Mouse (Mus musculus): ENCODE measurements around the gene Fancd2.

Fancd2 gene

DNA sequence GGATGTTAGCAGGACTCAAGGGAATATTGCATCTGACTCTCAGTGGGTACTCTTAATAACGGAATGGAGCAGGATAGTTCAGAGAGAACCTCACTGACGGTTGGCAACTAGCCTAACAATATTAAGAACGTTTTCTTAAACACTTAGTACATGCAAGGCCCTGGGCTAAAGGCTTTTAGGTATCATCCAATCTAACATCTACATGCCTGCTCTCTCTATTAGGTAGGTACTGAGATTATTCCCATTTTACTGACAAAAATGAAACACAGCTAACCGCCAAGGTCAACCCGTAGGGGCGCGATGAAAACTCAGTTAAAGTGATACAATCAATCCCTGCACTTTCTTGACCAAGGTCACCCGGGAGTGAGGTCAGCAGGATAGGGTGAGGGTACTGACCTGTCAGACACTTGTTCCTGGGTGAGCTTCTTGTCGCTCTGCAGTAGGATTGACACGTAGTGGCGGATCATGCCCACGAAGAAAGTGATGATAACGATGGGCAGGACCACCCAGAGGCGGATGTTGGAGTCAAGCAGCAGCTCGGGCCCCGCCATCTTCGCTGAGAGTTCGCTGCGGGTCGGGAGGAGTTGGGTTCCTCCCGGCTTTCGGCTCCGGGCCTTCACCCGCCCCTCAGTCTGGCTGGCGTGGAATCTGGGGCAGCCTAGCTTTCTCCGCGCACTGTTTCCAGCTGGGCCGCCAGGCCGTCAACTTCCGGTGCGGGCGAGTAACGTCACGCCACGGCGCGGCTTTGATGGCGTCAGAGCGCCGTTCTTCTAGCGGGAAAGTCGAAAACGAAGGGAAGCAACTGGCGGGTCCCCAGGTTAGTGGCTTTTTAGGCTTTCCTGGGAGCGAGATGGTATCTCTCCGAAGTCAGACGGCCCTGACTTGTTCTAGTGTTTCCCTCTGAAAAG lies at the start of gene Fancd2, which contains the start of gene Emc3:
Gene Fancd2, plus strand, starts transcription at position 751 of the 908 bp plus-strand sequence.
Gene Emc3, minus strand, starts transcription at position 721 of the 908 bp plus-strand sequence.
- peak; percentile 92 for DNase-seq

GRCm38 (mm10) chr6:113482477-113483099 lies 48.9 kb upstream of the Fancd2 start:
- DNase-seq: peak; percentile 63

- DNase-seq: peak; percentile 89
These were observed 48.3 kb upstream of the Fancd2 start, which contains the start of gene Creld1 for GRCm38 (mm10) chr6:113483100-113483615. Gene Creld1 (plus strand): TSS chr6:113483297.

DNA sequence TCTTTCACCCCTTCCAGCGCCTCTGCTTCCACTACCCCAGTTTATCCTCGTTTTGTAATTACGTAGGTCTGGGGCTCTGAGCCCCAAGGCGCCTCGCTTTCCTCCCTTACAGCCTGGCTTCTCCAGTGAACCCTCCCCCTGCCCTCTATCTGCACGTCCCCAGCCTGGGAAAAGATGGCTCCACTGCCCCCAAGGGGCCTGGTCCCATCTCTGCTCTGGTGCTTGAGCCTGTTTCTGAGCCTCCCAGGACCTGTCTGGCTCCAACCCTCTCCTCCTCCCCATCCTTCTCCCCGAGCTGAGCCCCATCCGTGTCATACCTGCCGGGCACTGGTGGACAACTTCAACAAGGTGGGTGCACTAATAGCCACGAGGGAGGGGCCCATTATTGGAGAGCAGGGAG lies 47.8 kb upstream of the Fancd2 start:
- DNase-seq: no peak

GRCm38 (mm10) chr6:113487125-113487576 lies 44.3 kb upstream of the Fancd2 start:
- no peak for DNase-seq

GRCm38 (mm10) chr6:113489410-113489809 lies 42.1 kb upstream of the Fancd2 start:
- no peak for DNase-seq

- DNase-seq: peak; percentile 43
These were observed 39.2 kb upstream of the Fancd2 start for GRCm38 (mm10) chr6:113492101-113492864.

DNA sequence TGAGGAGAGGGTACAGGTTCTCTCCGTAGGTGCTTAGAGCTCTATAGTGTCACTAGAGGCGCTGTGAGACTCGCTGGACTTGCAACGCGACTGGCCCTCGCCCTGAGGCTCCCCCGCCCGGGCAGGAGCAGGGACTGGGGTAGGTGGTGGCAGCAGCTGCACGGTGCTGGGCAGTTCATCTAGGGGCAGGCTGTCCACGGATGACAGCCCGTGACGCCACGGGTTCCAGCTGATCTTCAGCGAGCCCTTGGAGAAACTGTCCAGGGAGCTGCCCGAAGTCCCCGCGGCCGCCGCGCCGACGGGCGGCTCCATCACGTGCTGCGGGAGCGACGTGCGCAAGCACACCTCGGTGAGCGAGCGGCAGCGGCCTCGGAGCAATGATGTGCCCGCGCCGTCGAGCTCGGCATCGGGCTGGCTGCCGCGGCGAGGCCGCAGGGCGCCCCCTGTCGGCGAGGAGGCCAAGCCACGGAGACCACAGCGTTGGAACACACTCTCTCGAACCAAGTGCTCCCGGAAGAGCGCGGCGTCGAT lies 37.2 kb upstream of the Fancd2 start:
- peak; percentile 79 for DNase-seq

- DNase-seq: no peak
These were observed 36.3 kb upstream of the Fancd2 start for GRCm38 (mm10) chr6:113495071-113495675.

DNA sequence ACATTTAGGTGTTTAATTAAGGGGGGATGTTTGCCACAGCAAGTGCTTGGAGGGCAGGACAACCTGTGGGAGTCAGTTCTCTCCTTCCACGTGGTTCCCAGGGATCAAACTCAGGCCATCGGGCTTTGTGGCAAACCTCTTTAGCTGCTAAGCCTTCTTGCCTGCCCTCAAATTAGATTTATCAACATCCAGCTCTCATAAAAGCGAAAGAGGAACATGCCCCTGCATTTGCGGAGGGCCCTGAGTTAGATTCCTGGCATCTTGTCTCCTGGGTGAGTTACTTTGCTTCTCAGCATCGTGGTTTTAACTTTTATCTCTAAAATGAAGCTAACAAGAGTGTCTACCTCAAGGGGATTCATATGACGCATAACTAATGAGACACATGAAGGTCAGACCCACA lies 32.1 kb upstream of the Fancd2 start:
- no peak for DNase-seq

DNA sequence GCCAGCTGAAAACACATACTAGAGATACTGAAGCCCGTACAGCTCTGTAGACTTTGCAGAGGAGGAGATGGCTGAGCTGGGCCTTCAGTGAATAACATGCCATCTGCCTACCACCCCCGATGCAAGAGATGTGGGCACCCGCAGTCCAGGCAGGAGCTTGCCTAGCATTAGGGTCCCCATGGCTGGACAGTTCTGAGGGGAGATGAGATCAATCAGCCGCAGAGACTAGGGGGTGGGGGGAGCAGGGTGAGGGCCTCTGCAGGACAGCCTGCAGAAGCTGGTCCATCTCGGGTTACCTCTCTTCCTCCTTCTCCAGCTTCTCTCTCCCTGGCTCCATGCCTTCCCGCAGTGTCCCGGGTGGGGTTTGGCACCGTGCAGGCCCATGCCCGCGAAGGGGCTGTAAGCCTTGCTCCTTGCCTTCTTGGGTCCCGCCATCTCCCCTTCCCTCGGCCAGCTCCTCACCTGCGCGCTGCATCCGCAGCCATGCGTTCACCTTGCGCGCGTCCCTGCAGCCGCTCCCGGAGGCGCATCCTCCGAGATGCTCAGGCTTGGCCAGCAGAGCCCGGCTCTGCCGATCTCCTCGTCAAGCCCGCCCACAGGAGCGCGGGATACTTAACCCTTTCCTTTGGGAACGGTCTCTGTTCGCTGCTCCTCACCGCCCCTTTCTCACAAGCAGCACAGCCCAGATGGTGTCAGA lies 29.9 kb upstream of the Fancd2 start, which contains the start of gene Prrt3:
Gene Prrt3, minus strand, starts transcription at position 544 of the 697 bp plus-strand sequence.
- DNase-seq: peak; percentile 75

DNA sequence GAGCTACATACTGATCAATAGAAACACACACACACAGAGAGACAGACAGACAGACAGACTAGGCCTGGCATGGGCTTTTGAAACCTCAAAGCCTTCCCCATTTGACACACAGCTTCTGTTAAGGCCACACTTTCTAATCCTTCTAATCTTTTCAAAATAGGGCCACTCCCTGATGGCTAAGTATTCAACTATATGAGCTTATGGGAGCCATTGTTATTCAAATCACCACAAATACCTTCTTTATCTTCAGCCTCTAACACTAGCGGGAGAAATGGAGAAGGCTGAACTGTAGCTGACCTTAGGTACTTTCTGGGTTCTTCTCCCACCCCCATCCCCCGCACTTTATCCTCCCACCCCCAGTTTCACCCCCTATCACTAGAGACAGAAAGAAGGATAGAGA lies 28.7 kb upstream of the Fancd2 start:
- no peak for DNase-seq

- no peak for DNase-seq
These were observed 25.8 kb upstream of the Fancd2 start for GRCm38 (mm10) chr6:113505689-113506088.

- no peak for DNase-seq
These were observed 24.4 kb upstream of the Fancd2 start for GRCm38 (mm10) chr6:113507130-113507529.

DNA sequence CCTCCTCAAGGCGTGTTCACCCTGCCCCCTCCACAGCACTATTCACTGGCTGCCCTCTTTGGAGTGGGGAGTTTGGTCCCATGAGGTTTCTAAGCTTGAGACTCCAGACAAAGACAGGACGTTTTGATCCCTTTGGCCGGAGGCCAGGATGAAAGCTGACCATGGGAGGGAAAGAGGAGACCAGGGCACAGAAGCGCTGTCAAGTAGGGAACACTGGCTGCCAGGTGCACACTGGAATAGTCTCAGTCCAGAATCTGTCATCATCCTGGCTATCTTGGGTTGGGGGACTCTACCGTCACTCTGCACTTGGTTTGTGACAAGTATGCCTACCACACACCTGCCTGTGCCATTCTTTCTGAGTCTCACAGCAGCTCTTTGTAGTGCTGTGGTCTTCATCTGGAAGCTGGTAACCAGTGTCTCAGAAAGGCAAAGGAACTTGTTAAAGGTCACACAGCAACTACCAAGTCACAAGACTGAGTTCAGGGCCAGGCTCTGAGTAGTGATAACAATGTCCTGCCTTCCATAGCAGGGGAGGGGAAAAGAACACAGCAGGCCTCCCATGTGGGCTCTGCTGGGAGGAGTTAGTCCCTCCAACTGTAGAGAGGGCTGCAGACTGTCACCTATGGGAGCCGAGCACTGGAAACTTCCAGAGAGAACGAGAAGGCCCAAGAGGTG lies 23.1 kb upstream of the Fancd2 start:
- no peak for DNase-seq

DNA sequence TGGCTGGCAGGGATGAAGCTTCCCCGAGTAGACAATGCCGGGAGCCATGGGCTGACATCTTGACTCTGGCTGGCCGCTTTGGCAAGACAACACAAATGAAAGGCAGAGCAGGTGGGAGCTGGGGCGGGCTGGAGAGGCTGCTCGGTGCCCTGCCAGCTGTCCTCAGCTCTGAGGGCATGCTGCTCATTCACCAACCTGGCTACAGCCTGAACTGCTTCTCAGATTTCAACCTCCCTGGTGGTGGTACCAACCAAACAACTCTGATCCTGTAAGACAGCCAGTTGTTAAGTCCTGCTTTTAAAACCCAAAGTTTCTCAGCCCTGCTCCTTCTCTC lies 22.6 kb upstream of the Fancd2 start:
- no peak for DNase-seq

GRCm38 (mm10) chr6:113513944-113514343 lies 17.5 kb upstream of the Fancd2 start:
- DNase-seq: no peak

DNA sequence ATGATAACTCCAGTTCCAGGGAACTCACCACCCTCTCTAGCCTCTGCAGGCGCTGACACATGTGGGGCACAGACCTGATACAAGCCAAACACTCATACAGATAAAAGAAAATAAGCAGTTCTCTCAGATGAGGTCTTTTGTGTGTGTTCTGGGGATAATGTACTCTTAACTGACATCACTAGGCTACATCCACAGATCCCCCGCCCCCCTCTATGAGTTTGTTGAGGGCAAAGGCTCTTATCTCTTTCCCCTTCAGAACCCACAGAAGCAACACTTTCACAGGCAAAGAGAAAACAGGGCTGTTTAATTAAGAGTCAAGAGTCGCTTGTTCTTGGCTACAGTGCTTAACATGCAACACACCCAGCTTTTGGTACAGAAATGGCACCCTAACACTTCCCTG lies 16.9 kb upstream of the Fancd2 start:
- DNase-seq: no peak

- no peak for DNase-seq
These were observed 13.9 kb upstream of the Fancd2 start for GRCm38 (mm10) chr6:113517434-113518080.

DNA sequence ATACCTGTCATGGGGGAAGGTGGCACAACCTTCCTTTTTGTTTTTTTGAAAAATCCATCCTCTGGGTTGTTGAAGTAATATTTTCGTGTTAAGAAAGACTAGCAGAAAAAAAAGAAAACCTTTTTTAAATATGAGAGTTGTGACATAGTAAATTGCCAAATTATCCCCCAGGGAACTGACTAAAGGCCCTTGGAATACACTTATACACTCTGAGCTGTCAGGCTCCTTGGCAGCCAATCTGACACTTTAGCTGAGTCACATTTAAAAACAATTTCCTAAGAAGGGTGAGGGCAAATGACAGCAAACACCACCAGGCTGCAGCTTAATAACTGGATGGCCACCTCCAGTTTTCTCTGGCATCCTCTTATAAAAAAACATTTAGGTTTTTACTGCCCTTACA lies 9.2 kb upstream of the Fancd2 start:
- no peak for DNase-seq
